Mouse (Mus musculus) ES-Bruce4 (cell line): ENCODE results near the gene Tmod1.

Experiments used
- CTCF ChIP-seq: IDR thresholded peaks from one replicate; pipeline ENCODE4 v1.8.1; 2011; ENCODE audit warnings: low read depth, low read length
- EP300 ChIP-seq: IDR thresholded peaks from 2 replicates; pipeline ENCODE4 v1.6.1; 2011; ENCODE audit warnings: low read depth, low read length; ENCODE audit not compliant: insufficient read depth
- POLR2A ChIP-seq: IDR thresholded peaks from one replicate; pipeline ENCODE4 v1.8.1; 2011; ENCODE audit warnings: low read length; ENCODE audit not compliant: insufficient read depth

DNA sequence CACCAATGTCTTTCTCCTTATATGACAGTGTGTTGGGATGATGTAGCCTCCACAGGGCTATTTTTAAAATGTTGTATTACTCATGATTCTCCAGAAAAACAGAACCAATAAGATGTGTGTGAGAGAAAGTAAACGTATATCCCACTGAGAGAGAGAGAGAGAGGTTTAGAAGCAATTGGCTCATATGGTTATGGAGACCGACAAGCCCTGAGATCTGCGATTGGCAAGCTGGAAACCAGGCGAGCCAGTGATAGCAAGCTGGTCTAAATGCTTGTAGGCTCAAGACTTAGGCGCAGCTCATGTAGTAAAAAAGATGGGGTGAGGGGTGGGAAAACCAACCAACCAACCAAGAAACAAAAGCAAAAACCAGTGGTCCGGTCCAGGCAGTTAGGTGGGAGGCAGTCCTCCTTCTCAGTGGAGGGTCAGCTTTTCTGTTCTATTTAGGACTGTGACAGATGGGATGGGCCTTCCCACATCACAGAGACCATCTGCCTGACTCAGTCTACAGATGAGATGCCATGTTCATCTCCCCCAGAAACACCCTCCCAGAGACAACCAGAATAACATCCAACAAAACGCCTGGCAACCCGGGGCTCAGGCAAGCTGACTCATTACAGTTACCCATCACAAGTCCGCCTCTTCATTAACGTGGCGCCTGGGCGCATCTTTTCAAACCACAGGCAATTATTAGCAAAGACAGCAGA, 22.7 kb downstream of the Tmod1 start:
- TF ChIP-seq POLR2A (no peak), CTCF (no peak), EP300 (no peak)
